Mouse (Mus musculus) forebrain, embryonic 10.5 days (tissue): ENCODE data around the gene Col11a2. TPM values are rescaled to one million over a fixed set of nuclear protein-coding genes. Genes with fewer than 3 reads are reported as not detected.

Experiments
- DNase-seq: peaks from one replicate; pipeline ENCODE4 v3.0.0-alpha.2; 2017; ENCODE audit warnings: low spot score; ENCODE audit errors: extremely low spot score
- H3K27ac ChIP-seq: fragments of 300-500 bp; sonication (generic); 2 replicates; pipeline ENCODE4 v1.5.1; 2016; ENCODE audit warnings: mild to moderate bottlenecking
- H3K27me3 ChIP-seq: fragments of 300-500 bp; sonication (generic); 2 replicates; pipeline ENCODE4 v1.6.1; 2016; ENCODE audit warnings: mild to moderate bottlenecking; ENCODE audit not compliant: poor library complexity, severe bottlenecking
- H3K36me3 ChIP-seq: fragments of 300-500 bp; sonication (generic); replicated peaks from 2 replicates; pipeline ENCODE4 v1.6.1; 2016; ENCODE audit warnings: mild to moderate bottlenecking, moderate library complexity
- H3K4me1 ChIP-seq: fragments of 300-500 bp; sonication (generic); 2 replicates; pipeline ENCODE4 v1.6.1; 2016
- H3K4me3 ChIP-seq: fragments of 300-500 bp; sonication (generic); 2 replicates; pipeline ENCODE4 v1.5.1; 2016; ENCODE audit warnings: mild to moderate bottlenecking, moderate library complexity
- H3K9me3 ChIP-seq: fragments of 300-500 bp; sonication (generic); 2 replicates; pipeline ENCODE4 v1.6.1; 2016; ENCODE audit warnings: mild to moderate bottlenecking, moderate library complexity
- WGBS: fragments of 180-500 bp; shearing (Covaris S2); methylation state at CpG from one replicate; pipeline ENCODE4 v1.1.7; 2016; 5-methylcytosine and 5-hydroxymethylcytosine counted together
- polyA plus RNA-seq: library from polyadenylated mRNA; unstranded; fragments of >200 nt; fragmentation: Nextera tagmentation; extraction: Ambion mirVana; gene quantifications from 2 replicates; pipeline ENCODE4 v1.2.1, GENCODE M21; 2016

The Col11a2 gene
- polyA plus RNA-seq, 1 experiment from 2014 or later, result 0.74 TPM

GRCm38 (mm10) chr17:34028501-34029149 lies 10.6 kb upstream of the Col11a2 start:
- H3K36me3 ChIP-seq, result peaks cover 38% of the 10 kb centered on the region
- H3K27me3 ChIP-seq, result no peaks in the 10 kb centered on the region
- DNase-seq, result no peak
- peak overlapping the region; percentile 100 for H3K27ac ChIP-seq
- no peaks in the 10 kb centered on the region for H3K9me3 ChIP-seq
- H3K4me1 ChIP-seq, result peaks cover 85% of the 10 kb centered on the region
- peak overlapping the region; percentile 98 for H3K4me3 ChIP-seq
- 53% methylated on average over 17 of the region's 17 CpGs for whole genome bisulfite sequencing

GRCm38 (mm10) chr17:34029150-34029889 lies 9.9 kb upstream of the Col11a2 start:
- H3K9me3 ChIP-seq, result no peaks in the 10 kb centered on the region
- DNase-seq, result no peak
- H3K4me3 ChIP-seq, result peak overlapping the region; percentile 98
- peak overlapping the region; percentile 100 for H3K27ac ChIP-seq
- no peaks in the 10 kb centered on the region for H3K27me3 ChIP-seq
- peaks cover 41% of the 10 kb centered on the region for H3K36me3 ChIP-seq
- H3K4me1 ChIP-seq, result peaks cover 85% of the 10 kb centered on the region
- 90% methylated on average over 18 of the region's 18 CpGs for WGBS

GRCm38 (mm10) chr17:34029890-34030595 lies 9.2 kb upstream of the Col11a2 start:
- Histone ChIP-seq H3K27ac (peak overlapping the region; percentile 100), H3K27me3 (no peaks in the 10 kb centered on the region), H3K9me3 (no peaks in the 10 kb centered on the region), H3K4me1 (peaks cover 85% of the 10 kb centered on the region), H3K4me3 (peak overlapping the region; percentile 98), H3K36me3 (peaks cover 49% of the 10 kb centered on the region)
- WGBS, result 79% methylated on average over 21 of the region's 21 CpGs
- DNase-seq, result no peak

GRCm38 (mm10) chr17:34030861-34031326 lies 8.3 kb upstream of the Col11a2 start:
- Histone ChIP-seq H3K27ac (peak overlapping the region; percentile 100), H3K27me3 (no peaks in the 10 kb centered on the region), H3K9me3 (no peaks in the 10 kb centered on the region), H3K4me1 (peaks cover 77% of the 10 kb centered on the region), H3K4me3 (peak overlapping the region; percentile 98), H3K36me3 (peaks cover 57% of the 10 kb centered on the region)
- DNase-seq, result no peak
- WGBS, result 7% methylated on average over 20 of the region's 20 CpGs

GRCm38 (mm10) chr17:34031465-34032173 lies 7.6 kb upstream of the Col11a2 start, which contains the start of the genes Slc39a7 and Rxrb:
Slc39a7 (minus strand) TSS chr17:34031682.
Rxrb (plus strand) TSS chr17:34031812.
- Histone ChIP-seq H3K9me3 (no peaks in the 10 kb centered on the region), H3K27me3 (no peaks in the 10 kb centered on the region), H3K27ac (peak within 1 kb of the TSS; percentile 100), H3K36me3 (peaks cover 64% of the 10 kb centered on the region), H3K4me3 (peak within 1 kb of the TSS; percentile 98), H3K4me1 (peaks cover 75% of the 10 kb centered on the region)
- WGBS, result under 1% methylated on average over 78 of the region's 88 CpGs
- peak; percentile 99 for DNase-seq

- peaks cover 70% of the 10 kb centered on the region for H3K36me3 ChIP-seq
Observed at GRCm38 (mm10) chr17:34032174-34032632, 7.0 kb upstream of the Col11a2 start.

GRCm38 (mm10) chr17:34032806-34033205 lies 6.4 kb upstream of the Col11a2 start:
- peaks cover 76% of the 10 kb centered on the region for H3K36me3 ChIP-seq
- H3K27me3 ChIP-seq, result peaks cover 6% of the 10 kb centered on the region
- peaks cover 71% of the 10 kb centered on the region for H3K4me1 ChIP-seq
- H3K4me3 ChIP-seq, result peak overlapping the region; percentile 98
- DNase-seq, result no peak
- H3K27ac ChIP-seq, result peak overlapping the region; percentile 100
- H3K9me3 ChIP-seq, result no peaks in the 10 kb centered on the region
- 62% methylated on average over 9 of the region's 9 CpGs for WGBS

More at GRCm38 (mm10) chr17:34032174-34032632, 7.0 kb upstream of the Col11a2 start:
- Histone ChIP-seq H3K9me3 (no peaks in the 10 kb centered on the region), H3K4me1 (peaks cover 71% of the 10 kb centered on the region), H3K4me3 (peak overlapping the region; percentile 98), H3K27me3 (0 out of 2 replicates have a peak, but pooled peaks cover under 1% of the 10 kb centered on the region), H3K27ac (peak overlapping the region; percentile 100)
- under 1% methylated on average over 45 of the region's 48 CpGs for WGBS
- DNase-seq, result peak; percentile 46

GRCm38 (mm10) chr17:34033441-34033840 lies 5.8 kb upstream of the Col11a2 start:
- Histone ChIP-seq H3K36me3 (peaks cover 76% of the 10 kb centered on the region), H3K9me3 (no peaks in the 10 kb centered on the region), H3K4me3 (peak overlapping the region; percentile 98), H3K27me3 (peaks cover 13% of the 10 kb centered on the region), H3K27ac (peak overlapping the region; percentile 100; the same call in 1 of the 2 replicates), H3K4me1 (peaks cover 71% of the 10 kb centered on the region)
- DNase-seq, result no peak
- WGBS, result 94% methylated on average over 9 of the region's 9 CpGs

- peak overlapping the region; percentile 98; the same call in 1 of the 2 replicates for H3K4me3 ChIP-seq
- 77% methylated on average over 10 of the region's 10 CpGs for WGBS
- H3K27me3 ChIP-seq, result peaks cover 19% of the 10 kb centered on the region
- peak; percentile 74 for DNase-seq
- H3K9me3 ChIP-seq, result no peaks in the 10 kb centered on the region
- no peak overlapping the region for H3K27ac ChIP-seq
- peaks cover 71% of the 10 kb centered on the region for H3K4me1 ChIP-seq
- H3K36me3 ChIP-seq, result peaks cover 70% of the 10 kb centered on the region
Observed at GRCm38 (mm10) chr17:34034064-34034463, 5.2 kb upstream of the Col11a2 start.

GRCm38 (mm10) chr17:34035517-34035916 lies 3.7 kb upstream of the Col11a2 start:
- Histone ChIP-seq H3K36me3 (peaks cover 55% of the 10 kb centered on the region), H3K4me3 (peak overlapping the region; percentile 3; the same call in 1 of the 2 replicates), H3K27ac (no peak overlapping the region), H3K4me1 (peaks cover 71% of the 10 kb centered on the region), H3K9me3 (no peaks in the 10 kb centered on the region), H3K27me3 (peaks cover 32% of the 10 kb centered on the region)
- no peak for DNase-seq
- 89% methylated on average over 9 of the region's 9 CpGs for WGBS

- Histone ChIP-seq H3K4me3 (no peak overlapping the region), H3K4me1 (peaks cover 78% of the 10 kb centered on the region), H3K27ac (no peak overlapping the region), H3K9me3 (no peaks in the 10 kb centered on the region), H3K27me3 (peaks cover 43% of the 10 kb centered on the region), H3K36me3 (peaks cover 53% of the 10 kb centered on the region)
- WGBS, result 80% methylated on average over 10 of the region's 10 CpGs
- DNase-seq, result no peak
Observed at GRCm38 (mm10) chr17:34036647-34037046, 2.6 kb upstream of the Col11a2 start.

- H3K4me3 ChIP-seq, result no peak overlapping the region
- 87% methylated on average over 7 of the region's 7 CpGs for WGBS
- peaks cover 48% of the 10 kb centered on the region for H3K27me3 ChIP-seq
- DNase-seq, result no peak
- peaks cover 79% of the 10 kb centered on the region for H3K4me1 ChIP-seq
- no peak overlapping the region for H3K27ac ChIP-seq
- peaks cover 53% of the 10 kb centered on the region for H3K36me3 ChIP-seq
- H3K9me3 ChIP-seq, result no peaks in the 10 kb centered on the region
Observed at GRCm38 (mm10) chr17:34037241-34037640, 2.0 kb upstream of the Col11a2 start.
